Mouse (Mus musculus): Measurements from ENCODE around the gene Cxcr5. TPM values are rescaled to one million over a fixed set of nuclear protein-coding genes. Genes with fewer than 3 reads are reported as not detected.

The Cxcr5 gene
- polyA plus RNA-seq, 1 experiment from 2014 or later: not detected

DNA sequence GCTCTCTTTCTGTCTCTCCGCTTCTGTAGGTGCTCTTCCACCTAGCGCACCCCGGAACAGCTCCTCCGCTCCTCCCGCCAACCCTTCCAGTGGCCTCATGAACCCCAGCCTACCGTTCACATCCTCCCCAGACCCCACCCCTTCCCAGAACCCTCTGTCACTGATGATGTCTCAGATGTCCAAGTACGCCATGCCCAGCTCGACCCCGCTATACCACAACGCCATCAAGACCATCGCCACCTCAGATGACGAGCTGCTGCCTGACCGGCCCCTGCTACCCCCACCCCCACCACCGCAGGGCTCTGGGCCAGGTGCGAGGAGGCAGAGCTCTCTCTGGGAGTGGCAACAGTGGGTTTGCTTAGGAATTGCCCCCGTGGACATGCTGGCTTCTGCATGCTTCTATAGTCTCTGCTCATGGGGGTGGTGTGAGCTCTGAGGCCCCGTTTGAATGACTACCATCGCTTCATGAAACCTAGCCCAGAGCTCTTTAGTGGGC lies 53.5 kb downstream of the Cxcr5 start:
- H3K4me1 ChIP-seq (replicated peaks): peaks cover 47% of the 10 kb centered on the region
- H3K36me3 ChIP-seq: peaks cover 63% of the 10 kb centered on the region
- no peak overlapping the region for H3K4me3 ChIP-seq (replicated peaks)
- no peak overlapping the region for H3K27ac ChIP-seq
- WGBS: 84% methylated on average over 18 of the region's 18 CpGs
- peaks cover 12% of the 10 kb centered on the region for H3K27me3 ChIP-seq
- ATAC-seq (ENCODE audit: insufficient number of reproducible peaks, insufficient read depth, low FRiP score, low TSS enrichment, low read depth): no peak
- H3K9me3 ChIP-seq: no peaks in the 10 kb centered on the region
- H3K4me2 ChIP-seq: no peak overlapping the region
- no peak overlapping the region for H3K9ac ChIP-seq (replicated peaks)

DNA sequence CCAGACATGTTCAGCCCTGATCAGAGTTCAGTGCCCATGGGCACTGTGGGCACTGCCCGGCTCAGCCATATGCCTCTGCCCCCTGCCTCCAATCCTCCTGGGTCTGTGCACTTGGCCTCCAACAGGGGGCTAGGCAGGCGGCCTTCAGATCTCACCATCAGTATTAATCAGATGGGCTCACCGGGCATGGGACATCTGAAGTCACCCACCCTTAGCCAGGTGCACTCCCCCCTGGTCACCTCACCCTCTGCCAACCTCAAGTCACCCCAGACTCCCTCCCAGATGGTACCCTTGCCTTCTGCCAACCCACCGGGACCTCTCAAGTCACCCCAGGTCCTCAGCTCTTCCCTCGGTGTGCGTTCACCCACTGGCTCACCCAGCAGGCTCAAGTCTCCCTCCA lies 54.3 kb downstream of the Cxcr5 start:
- 95% methylated on average over 6 of the region's 6 CpGs for WGBS
- peaks cover 12% of the 10 kb centered on the region for H3K27me3 ChIP-seq

DNA sequence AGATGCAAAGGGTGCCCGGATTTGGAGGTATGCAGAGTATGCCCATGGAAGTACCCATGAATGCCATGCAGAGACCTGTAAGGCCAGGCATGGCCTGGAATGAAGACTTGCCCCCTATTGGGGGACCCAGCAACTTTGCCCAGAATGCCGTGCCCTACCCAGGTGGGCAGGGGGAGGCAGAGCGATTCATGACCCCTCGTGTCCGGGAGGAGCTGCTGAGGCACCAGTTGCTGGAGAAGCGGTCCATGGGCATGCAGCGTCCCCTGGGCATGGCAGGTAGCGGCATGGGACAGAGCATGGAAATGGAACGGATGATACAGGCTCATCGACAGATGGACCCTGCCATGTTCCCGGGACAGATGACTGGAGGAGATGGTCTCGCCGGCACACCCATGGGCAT lies 55.1 kb downstream of the Cxcr5 start:
- WGBS: 93% methylated on average over 13 of the region's 13 CpGs
- ATAC-seq (ENCODE audit: insufficient number of reproducible peaks, insufficient read depth, low FRiP score, low TSS enrichment, low read depth): no peak
- Histone ChIP-seq H3K27me3 (peaks cover 12% of the 10 kb centered on the region), H3K4me3 (replicated peaks) (no peak overlapping the region), H3K4me1 (replicated peaks) (peaks cover 46% of the 10 kb centered on the region), H3K27ac (no peak overlapping the region), H3K36me3 (peaks cover 77% of the 10 kb centered on the region), H3K9ac (replicated peaks) (no peak overlapping the region), H3K4me2 (no peak overlapping the region), H3K9me3 (no peaks in the 10 kb centered on the region)

More for the DNA sequence above, 54.3 kb downstream of the Cxcr5 start:
- Histone ChIP-seq H3K9ac (replicated peaks) (0 out of 2 replicates have a peak overlapping the region, but pooled peaks have one; percentile 31), H3K36me3 (peaks cover 71% of the 10 kb centered on the region), H3K4me3 (replicated peaks) (no peak overlapping the region), H3K4me1 (replicated peaks) (peaks cover 44% of the 10 kb centered on the region), H3K27ac (no peak overlapping the region), H3K9me3 (no peaks in the 10 kb centered on the region), H3K4me2 (no peak overlapping the region)
- no peak for ATAC-seq (ENCODE audit: insufficient number of reproducible peaks, insufficient read depth, low FRiP score, low TSS enrichment, low read depth)

DNA sequence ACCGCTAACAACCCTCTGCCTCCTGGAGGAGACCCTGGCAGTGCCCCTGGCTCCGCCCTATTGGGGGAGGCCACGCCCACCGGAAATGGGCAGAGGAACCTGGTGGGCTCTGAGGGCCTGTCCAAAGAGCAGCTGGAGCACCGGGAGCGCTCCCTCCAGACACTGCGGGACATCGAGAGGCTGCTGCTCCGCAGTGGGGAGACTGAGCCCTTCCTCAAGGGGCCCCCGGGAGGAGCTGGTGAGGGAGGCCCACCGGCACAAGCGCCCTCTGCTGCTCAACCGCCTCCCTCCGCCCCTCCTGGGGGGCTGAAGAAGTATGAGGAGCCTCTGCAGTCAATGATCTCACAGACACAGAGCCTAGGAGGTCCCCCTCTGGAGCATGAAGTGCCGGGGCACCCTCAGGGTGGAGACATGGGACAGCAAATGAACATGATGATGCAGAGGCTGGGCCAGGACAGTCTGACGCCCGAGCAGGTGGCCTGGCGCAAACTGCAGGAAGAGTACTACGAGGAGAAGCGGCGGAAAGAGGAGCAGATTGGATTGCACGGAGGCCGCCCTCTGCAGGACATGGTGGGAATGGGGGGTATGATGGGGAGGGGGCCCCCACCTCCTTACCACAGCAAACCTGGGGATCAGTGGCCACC lies 55.7 kb downstream of the Cxcr5 start:
- Histone ChIP-seq H3K9me3 (no peaks in the 10 kb centered on the region), H3K4me3 (replicated peaks) (no peak overlapping the region), H3K4me2 (no peak overlapping the region), H3K36me3 (peaks cover 83% of the 10 kb centered on the region), H3K9ac (replicated peaks) (no peak overlapping the region), H3K4me1 (replicated peaks) (peaks cover 49% of the 10 kb centered on the region), H3K27ac (no peak overlapping the region), H3K27me3 (peaks cover 12% of the 10 kb centered on the region)
- 56% methylated on average over 23 of the region's 23 CpGs for WGBS
- ATAC-seq (ENCODE audit: insufficient number of reproducible peaks, insufficient read depth, low FRiP score, low TSS enrichment, low read depth): no peak

DNA sequence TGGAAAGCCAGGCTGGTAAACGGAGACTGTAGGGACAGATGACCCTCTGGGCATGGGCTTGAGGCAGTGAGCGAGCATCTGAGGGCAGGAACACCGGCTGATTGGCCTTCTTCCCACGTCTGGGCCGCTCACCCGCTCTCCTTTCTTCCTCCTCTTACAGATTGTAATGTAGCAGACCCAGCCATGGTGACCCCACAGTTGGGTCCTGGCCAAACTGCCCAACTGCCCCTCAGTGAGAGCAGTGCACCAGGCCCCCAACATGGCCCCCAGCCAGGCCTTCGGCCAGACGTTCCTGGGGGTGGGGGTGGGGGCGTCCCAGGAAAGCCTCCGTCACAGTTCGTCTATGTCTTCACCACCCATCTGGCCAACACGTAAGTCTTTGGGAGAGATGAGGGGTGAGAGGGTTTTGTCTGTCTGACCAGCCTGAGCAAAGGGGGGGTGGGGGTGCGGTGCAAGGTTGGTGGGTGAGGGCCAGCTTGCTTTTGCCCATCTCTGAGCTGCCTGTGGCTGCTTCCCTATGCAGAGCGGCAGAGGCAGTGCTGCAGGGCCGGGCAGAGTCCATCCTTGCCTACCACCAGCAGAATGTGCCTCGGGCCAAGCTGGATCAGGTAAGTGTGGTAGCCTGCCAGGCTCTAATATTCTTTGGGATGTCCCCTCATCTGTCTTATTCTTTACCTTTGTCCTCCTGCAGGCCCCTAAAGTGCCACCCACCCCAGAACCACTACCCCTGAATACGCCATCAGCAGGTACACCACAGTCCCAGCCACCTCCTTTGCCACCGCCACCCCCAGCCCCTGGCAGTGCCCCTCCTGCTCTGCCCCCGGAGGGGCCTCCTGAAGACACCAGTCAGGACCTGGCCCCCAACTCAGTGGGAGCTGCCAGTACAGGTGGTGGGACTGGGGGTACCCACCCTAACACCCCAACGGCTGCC lies 56.5 kb downstream of the Cxcr5 start:
- 76% methylated on average over 20 of the region's 20 CpGs for WGBS
- Histone ChIP-seq H3K9ac (replicated peaks) (no peak overlapping the region), H3K4me3 (replicated peaks) (no peak overlapping the region), H3K36me3 (peaks cover 88% of the 10 kb centered on the region), H3K4me1 (replicated peaks) (peaks cover 49% of the 10 kb centered on the region), H3K4me2 (no peak overlapping the region), H3K27me3 (peaks cover 12% of the 10 kb centered on the region), H3K27ac (no peak overlapping the region), H3K9me3 (no peaks in the 10 kb centered on the region)
- no peak for ATAC-seq (ENCODE audit: insufficient number of reproducible peaks, insufficient read depth, low FRiP score, low TSS enrichment, low read depth)

DNA sequence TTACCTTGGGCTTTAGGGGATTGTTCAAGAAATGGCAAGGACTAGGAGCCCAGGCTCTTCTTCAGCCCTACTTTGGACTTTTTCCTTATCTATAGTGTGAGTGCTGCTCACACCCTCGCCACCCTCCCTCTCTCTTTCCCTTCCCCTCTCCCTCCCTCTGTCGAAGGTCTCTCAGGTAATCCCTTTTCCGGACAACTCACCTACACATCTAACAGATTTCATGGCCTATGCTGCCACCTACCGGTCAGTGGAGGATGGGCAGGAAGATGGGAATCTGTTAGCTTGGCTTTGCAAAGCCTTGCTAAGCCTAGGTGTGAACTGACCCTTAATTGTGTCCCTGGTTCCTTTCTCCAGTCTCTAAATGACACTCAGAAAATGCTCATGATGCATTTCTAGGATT lies 59.7 kb downstream of the Cxcr5 start:
- H3K4me1 ChIP-seq (replicated peaks): peaks cover 62% of the 10 kb centered on the region

DNA sequence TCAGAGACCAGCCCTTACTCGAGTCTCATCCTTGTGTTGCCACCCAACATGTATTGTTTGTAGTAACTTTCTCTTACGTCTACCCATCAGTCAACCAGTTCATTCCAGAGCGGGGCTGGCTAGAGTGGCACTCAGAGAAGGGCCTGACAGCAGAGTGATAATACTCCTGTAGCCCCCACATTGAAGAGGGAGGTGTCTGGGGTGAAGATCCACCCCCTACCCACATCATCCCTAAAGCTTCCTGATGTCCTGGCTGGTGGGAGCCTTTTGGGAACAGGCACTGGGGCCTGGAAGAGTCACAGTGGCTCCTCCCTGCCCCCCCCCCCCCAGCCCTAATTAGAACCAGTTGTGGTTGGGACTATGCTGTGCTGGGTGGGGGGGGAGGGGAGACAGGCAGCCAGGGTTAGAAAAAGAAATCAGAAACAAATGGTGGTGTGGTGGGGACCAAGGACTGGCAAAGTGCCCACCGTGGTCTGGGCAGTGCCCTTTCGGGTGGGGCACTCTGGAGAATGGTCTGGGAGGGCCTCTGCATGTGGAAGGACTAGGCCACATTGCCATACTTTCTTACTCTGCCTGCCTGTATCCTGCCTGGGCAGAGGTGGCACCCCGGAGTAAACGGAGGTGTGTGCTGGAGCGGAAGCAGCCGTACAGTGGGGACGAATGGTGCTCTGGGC lies 60.3 kb downstream of the Cxcr5 start:
- Histone ChIP-seq H3K9me3 (no peaks in the 10 kb centered on the region), H3K4me1 (replicated peaks) (peaks cover 68% of the 10 kb centered on the region), H3K27me3 (no peaks in the 10 kb centered on the region), H3K4me3 (replicated peaks) (peak overlapping the region; percentile 49), H3K36me3 (peaks cover 62% of the 10 kb centered on the region), H3K9ac (replicated peaks) (peak overlapping the region; percentile 40), H3K27ac (peak overlapping the region; percentile 98), H3K4me2 (peak overlapping the region; percentile 89)
- ATAC-seq (ENCODE audit: insufficient number of reproducible peaks, insufficient read depth, low FRiP score, low TSS enrichment, low read depth): no peak
- 20% methylated on average over 10 of the region's 10 CpGs for WGBS

More for the DNA sequence above, 59.7 kb downstream of the Cxcr5 start:
- Histone ChIP-seq H3K36me3 (peaks cover 64% of the 10 kb centered on the region), H3K27me3 (no peaks in the 10 kb centered on the region), H3K4me2 (peak overlapping the region; percentile 89), H3K9me3 (no peaks in the 10 kb centered on the region), H3K27ac (peak overlapping the region; percentile 98), H3K4me3 (replicated peaks) (peak overlapping the region; percentile 49), H3K9ac (replicated peaks) (peak overlapping the region; percentile 40; the same call in 1 of the 2 replicates)
- 0% methylated on average over 4 of the region's 4 CpGs for WGBS
- no peak for ATAC-seq (ENCODE audit: insufficient number of reproducible peaks, insufficient read depth, low FRiP score, low TSS enrichment, low read depth)

DNA sequence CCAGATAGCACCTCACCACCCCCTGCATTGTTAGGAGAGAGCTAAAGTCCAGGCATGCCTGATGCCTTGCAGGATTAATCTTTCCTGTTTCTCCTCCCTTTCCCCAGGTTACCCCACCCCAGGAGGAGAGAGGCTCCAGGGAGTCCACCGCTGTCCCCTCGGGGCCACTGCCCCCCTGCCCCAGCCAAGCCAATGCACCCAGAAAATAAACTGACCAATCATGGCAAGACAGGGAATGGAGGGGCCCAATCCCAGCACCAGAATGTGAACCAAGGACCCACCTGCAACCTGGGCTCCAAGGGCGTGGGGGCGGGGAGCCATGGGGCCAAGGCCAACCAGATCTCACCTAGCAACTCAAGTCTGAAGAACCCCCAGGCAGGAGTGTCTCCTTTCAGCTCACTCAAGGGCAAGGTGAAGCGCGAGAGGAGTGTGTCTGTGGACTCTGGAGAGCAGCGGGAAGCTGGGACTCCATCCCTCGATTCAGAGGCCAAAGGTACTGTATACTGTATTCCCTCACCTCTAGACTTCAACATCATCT lies 61.0 kb downstream of the Cxcr5 start:
- whole genome bisulfite sequencing: 33% methylated on average over 8 of the region's 8 CpGs
- H3K27ac ChIP-seq: peak overlapping the region; percentile 98
- H3K4me3 ChIP-seq (replicated peaks): peak overlapping the region; percentile 49; the same call in 1 of the 2 replicates
- H3K9me3 ChIP-seq: no peaks in the 10 kb centered on the region
- H3K9ac ChIP-seq (replicated peaks): no peak overlapping the region
- peak overlapping the region; percentile 89 for H3K4me2 ChIP-seq
- H3K27me3 ChIP-seq: no peaks in the 10 kb centered on the region
- peaks cover 71% of the 10 kb centered on the region for H3K4me1 ChIP-seq (replicated peaks)
- ATAC-seq (ENCODE audit: insufficient number of reproducible peaks, insufficient read depth, low FRiP score, low TSS enrichment, low read depth): no peak
- H3K36me3 ChIP-seq: peaks cover 57% of the 10 kb centered on the region

DNA sequence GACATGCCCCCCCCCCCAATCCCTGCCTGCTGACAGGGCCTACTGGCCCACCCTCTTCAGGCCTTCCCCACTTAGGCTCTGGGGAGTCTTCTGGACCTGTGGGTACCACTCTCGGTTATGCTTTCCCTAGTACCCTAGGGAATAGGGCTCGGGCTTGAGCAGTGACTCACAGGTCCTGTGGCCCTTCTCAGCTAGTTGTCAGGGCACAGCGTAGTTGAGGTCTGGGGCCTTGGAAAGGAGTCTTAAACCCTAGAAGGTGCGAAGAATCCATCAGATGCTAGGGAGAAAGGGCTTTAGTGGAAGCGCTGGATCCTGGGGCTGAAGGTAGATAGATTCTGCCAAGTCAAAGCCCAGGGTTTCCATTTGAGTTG lies 61.5 kb downstream of the Cxcr5 start:
- ATAC-seq (ENCODE audit: insufficient number of reproducible peaks, insufficient read depth, low FRiP score, low TSS enrichment, low read depth): no peak
- Histone ChIP-seq H3K4me3 (replicated peaks) (peak overlapping the region; percentile 49), H3K4me1 (replicated peaks) (peaks cover 71% of the 10 kb centered on the region), H3K4me2 (peak overlapping the region; percentile 89), H3K9ac (replicated peaks) (peak overlapping the region; percentile 66), H3K27ac (peak overlapping the region; percentile 98), H3K27me3 (no peaks in the 10 kb centered on the region), H3K9me3 (no peaks in the 10 kb centered on the region), H3K36me3 (peaks cover 51% of the 10 kb centered on the region)
- WGBS: 15% methylated on average over 5 of the region's 5 CpGs

DNA sequence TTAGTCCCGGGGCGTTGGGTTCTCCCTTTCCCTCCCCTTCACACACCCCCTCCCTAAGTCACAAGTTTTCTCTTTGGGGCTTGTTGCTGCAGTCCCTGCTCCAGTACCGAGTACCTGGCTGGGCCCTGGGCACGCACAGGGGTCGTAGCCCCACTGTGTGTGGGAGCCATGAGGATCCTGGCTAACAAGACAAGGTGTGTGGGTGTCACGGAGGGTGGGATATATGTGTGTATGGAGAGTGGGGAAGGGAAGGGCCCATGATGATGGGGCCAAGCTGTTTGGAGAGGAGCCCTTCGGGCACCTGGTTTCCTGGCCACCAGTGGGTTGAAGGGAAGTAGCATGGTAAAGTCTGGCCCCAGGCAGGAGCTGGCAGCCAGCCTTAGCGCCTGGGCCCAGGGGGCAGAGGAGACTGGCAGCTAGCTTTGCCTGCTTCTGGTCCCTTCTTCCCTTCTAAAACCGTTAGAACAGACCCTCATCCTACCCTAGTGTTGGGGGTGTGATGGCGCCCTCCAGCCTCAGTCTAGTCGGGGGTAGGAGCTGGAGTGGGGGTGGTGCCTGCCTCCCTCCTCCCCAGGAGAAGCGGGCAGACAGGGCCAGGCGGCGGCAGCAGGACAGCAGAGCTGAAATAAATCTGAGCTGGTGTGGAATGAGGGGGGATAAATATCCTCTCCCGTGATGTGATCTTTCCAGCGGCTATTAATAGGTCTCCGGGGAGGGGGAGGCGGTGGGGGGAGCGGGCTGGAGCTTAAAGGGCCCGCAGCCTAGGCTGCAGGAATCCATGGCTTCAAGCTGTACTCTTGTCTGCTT lies 62.1 kb downstream of the Cxcr5 start:
- Histone ChIP-seq H3K9ac (replicated peaks) (peak overlapping the region; percentile 66), H3K9me3 (no peaks in the 10 kb centered on the region), H3K36me3 (peaks cover 45% of the 10 kb centered on the region), H3K27me3 (no peaks in the 10 kb centered on the region), H3K4me1 (replicated peaks) (peaks cover 74% of the 10 kb centered on the region), H3K27ac (peak overlapping the region; percentile 98), H3K4me2 (peak overlapping the region; percentile 89), H3K4me3 (replicated peaks) (peak overlapping the region; percentile 49)
- peak; percentile 23; the same call in 1 of the 2 replicates for ATAC-seq (ENCODE audit: insufficient number of reproducible peaks, insufficient read depth, low FRiP score, low TSS enrichment, low read depth)
- WGBS: 3% methylated on average over 20 of the region's 20 CpGs

Data from limb, embryonic 12.5 days (tissue).